Mouse (Mus musculus): ENCODE results near the gene Bspry. TPM values are rescaled to one million over a fixed set of nuclear protein-coding genes. Genes with fewer than 3 reads are reported as not detected.

The Bspry gene
- polyA plus RNA-seq, 1 experiment from 2014 or later, result 0.53 TPM

- H3K4me1 ChIP-seq (ENCODE audit: control insufficient read depth, insufficient read depth, low read length), result peaks cover 7% of the 10 kb centered on the region
- peak; percentile 98 for ATAC-seq
- H3K4me2 ChIP-seq (ENCODE audit: low read length), result peak within 1 kb of the TSS; percentile 89
- WGBS, result under 1% methylated on average over 59 of the region's 59 CpGs
- no peaks in the 10 kb centered on the region for H3K27me3 ChIP-seq (replicated peaks; ENCODE audit: control insufficient read depth, insufficient read depth, low read length)
- H3K9ac ChIP-seq (ENCODE audit: low read length), result peak within 1 kb of the TSS; percentile 83
- DNase-seq (ENCODE audit: low spot score), result peak; percentile 99
- H3K9me3 ChIP-seq (replicated peaks; ENCODE audit: control insufficient read depth, low read length), result no peaks in the 10 kb centered on the region
- H3K4me3 ChIP-seq (ENCODE audit: low read depth, low read length), result peak within 1 kb of the TSS; percentile 67
- H3K36me3 ChIP-seq (ENCODE audit: control insufficient read depth, insufficient read depth, low read length), result peaks cover 10% of the 10 kb centered on the region
- peak within 1 kb of the TSS; percentile 94 for H3K27ac ChIP-seq (ENCODE audit: low read depth, low read length)
These were observed 45.0 kb downstream of the Bspry start, which contains the start of the genes Pole3 and 4933430I17Rik for GRCm38 (mm10) chr4:62524651-62525488. TSS of gene Pole3 (minus strand) at chr4:62525068. TSS of gene 4933430I17Rik (plus strand) at chr4:62525369.

- DNase-seq (ENCODE audit: low spot score), result no peak
- H3K27me3 ChIP-seq (replicated peaks; ENCODE audit: control insufficient read depth, insufficient read depth, low read length), result no peaks in the 10 kb centered on the region
- H3K9ac ChIP-seq (ENCODE audit: low read length), result peak overlapping the region; percentile 43; the same call in 1 of the 2 replicates
- 1% methylated on average over 10 of the region's 10 CpGs for WGBS
- no peak overlapping the region for H3K27ac ChIP-seq (ENCODE audit: low read depth, low read length)
- peak overlapping the region; percentile 67 for H3K4me3 ChIP-seq (ENCODE audit: low read depth, low read length)
- H3K9me3 ChIP-seq (replicated peaks; ENCODE audit: control insufficient read depth, low read length), result no peaks in the 10 kb centered on the region
- ATAC-seq, result no peak
- peaks cover 10% of the 10 kb centered on the region for H3K36me3 ChIP-seq (ENCODE audit: control insufficient read depth, insufficient read depth, low read length)
- H3K4me1 ChIP-seq (ENCODE audit: control insufficient read depth, insufficient read depth, low read length), result peaks cover 7% of the 10 kb centered on the region
- H3K4me2 ChIP-seq (ENCODE audit: low read length), result peak overlapping the region; percentile 89
These were observed 45.6 kb downstream of the Bspry start for GRCm38 (mm10) chr4:62525489-62525811.

GRCm38 (mm10) chr4:62526256-62526655 is 46.4 kb downstream of the Bspry start:
- H3K9me3 ChIP-seq (replicated peaks; ENCODE audit: control insufficient read depth, low read length), result no peaks in the 10 kb centered on the region
- H3K27me3 ChIP-seq (replicated peaks; ENCODE audit: control insufficient read depth, insufficient read depth, low read length), result no peaks in the 10 kb centered on the region
- no peak overlapping the region for H3K4me2 ChIP-seq (ENCODE audit: low read length)
- ATAC-seq (no peak), DNase-seq (ENCODE audit: low spot score) (no peak)
- peaks cover 10% of the 10 kb centered on the region for H3K36me3 ChIP-seq (ENCODE audit: control insufficient read depth, insufficient read depth, low read length)
- H3K4me1 ChIP-seq (ENCODE audit: control insufficient read depth, insufficient read depth, low read length), result peaks cover 7% of the 10 kb centered on the region
- no peak overlapping the region for H3K27ac ChIP-seq (ENCODE audit: low read depth, low read length)
- no peak overlapping the region for H3K4me3 ChIP-seq (ENCODE audit: low read depth, low read length)
- H3K9ac ChIP-seq (ENCODE audit: low read length), result no peak overlapping the region
- WGBS, result 60% methylated on average over 2 of the region's 2 CpGs

- H3K4me1 ChIP-seq (ENCODE audit: control insufficient read depth, insufficient read depth, low read length), result peaks cover 7% of the 10 kb centered on the region
- no peaks in the 10 kb centered on the region for H3K9me3 ChIP-seq (replicated peaks; ENCODE audit: control insufficient read depth, low read length)
These were observed 47.8 kb downstream of the Bspry start for GRCm38 (mm10) chr4:62527655-62528054.

GRCm38 (mm10) chr4:62533729-62534128 is 53.9 kb downstream of the Bspry start:
- H3K27ac ChIP-seq (ENCODE audit: low read depth, low read length), result no peak overlapping the region
- H3K4me1 ChIP-seq (ENCODE audit: control insufficient read depth, insufficient read depth, low read length), result no peaks in the 10 kb centered on the region
- DNase-seq (ENCODE audit: low spot score) (no peak), ATAC-seq (no peak)
- H3K9ac ChIP-seq (ENCODE audit: low read length), result no peak overlapping the region
- H3K27me3 ChIP-seq (replicated peaks; ENCODE audit: control insufficient read depth, insufficient read depth, low read length), result no peaks in the 10 kb centered on the region
- no peak overlapping the region for H3K4me3 ChIP-seq (ENCODE audit: low read depth, low read length)
- H3K4me2 ChIP-seq (ENCODE audit: low read length), result no peak overlapping the region
- no peaks in the 10 kb centered on the region for H3K9me3 ChIP-seq (replicated peaks; ENCODE audit: control insufficient read depth, low read length)
- no peaks in the 10 kb centered on the region for H3K36me3 ChIP-seq (ENCODE audit: control insufficient read depth, insufficient read depth, low read length)
- WGBS, result 79% methylated on average over 6 of the region's 6 CpGs

More at GRCm38 (mm10) chr4:62527655-62528054, 47.8 kb downstream of the Bspry start:
- no peak for DNase-seq (ENCODE audit: low spot score)
- Histone ChIP-seq H3K4me3 (ENCODE audit: low read depth, low read length) (no peak overlapping the region), H3K4me2 (ENCODE audit: low read length) (no peak overlapping the region), H3K27me3 (replicated peaks; ENCODE audit: control insufficient read depth, insufficient read depth, low read length) (no peaks in the 10 kb centered on the region), H3K27ac (ENCODE audit: low read depth, low read length) (no peak overlapping the region), H3K9ac (ENCODE audit: low read length) (no peak overlapping the region), H3K36me3 (ENCODE audit: control insufficient read depth, insufficient read depth, low read length) (peaks cover 6% of the 10 kb centered on the region)
- ATAC-seq, result no peak
- WGBS, result 80% methylated on average over 4 of the region's 4 CpGs

- DNase-seq (ENCODE audit: low spot score), result peak; percentile 59
- H3K9ac ChIP-seq (ENCODE audit: low read length), result no peak overlapping the region
- H3K9me3 ChIP-seq (replicated peaks; ENCODE audit: control insufficient read depth, low read length), result no peaks in the 10 kb centered on the region
- 76% methylated on average over 3 of the region's 3 CpGs for whole genome bisulfite sequencing
- no peaks in the 10 kb centered on the region for H3K36me3 ChIP-seq (ENCODE audit: control insufficient read depth, insufficient read depth, low read length)
- H3K27me3 ChIP-seq (replicated peaks; ENCODE audit: control insufficient read depth, insufficient read depth, low read length), result no peaks in the 10 kb centered on the region
- H3K27ac ChIP-seq (ENCODE audit: low read depth, low read length), result no peak overlapping the region
- H3K4me3 ChIP-seq (ENCODE audit: low read depth, low read length), result no peak overlapping the region
- peak; percentile 68 for ATAC-seq
- H3K4me2 ChIP-seq (ENCODE audit: low read length), result no peak overlapping the region
- H3K4me1 ChIP-seq (ENCODE audit: control insufficient read depth, insufficient read depth, low read length), result no peaks in the 10 kb centered on the region
These were observed 61.9 kb downstream of the Bspry start for GRCm38 (mm10) chr4:62541802-62542201.

- Histone ChIP-seq H3K27ac (ENCODE audit: low read depth, low read length) (no peak overlapping the region), H3K4me1 (ENCODE audit: control insufficient read depth, insufficient read depth, low read length) (no peaks in the 10 kb centered on the region), H3K9me3 (replicated peaks; ENCODE audit: control insufficient read depth, low read length) (no peaks in the 10 kb centered on the region), H3K27me3 (replicated peaks; ENCODE audit: control insufficient read depth, insufficient read depth, low read length) (no peaks in the 10 kb centered on the region), H3K9ac (ENCODE audit: low read length) (no peak overlapping the region), H3K36me3 (ENCODE audit: control insufficient read depth, insufficient read depth, low read length) (no peaks in the 10 kb centered on the region), H3K4me3 (ENCODE audit: low read depth, low read length) (no peak overlapping the region), H3K4me2 (ENCODE audit: low read length) (no peak overlapping the region)
- WGBS, result 87% methylated on average over 6 of the region's 6 CpGs
- no peak for ATAC-seq
- no peak for DNase-seq (ENCODE audit: low spot score)
These were observed 63.9 kb downstream of the Bspry start for GRCm38 (mm10) chr4:62543782-62544181.

GRCm38 (mm10) chr4:62544801-62545200 is 64.9 kb downstream of the Bspry start:
- Histone ChIP-seq H3K4me3 (ENCODE audit: low read depth, low read length) (no peak overlapping the region), H3K4me1 (ENCODE audit: control insufficient read depth, insufficient read depth, low read length) (no peaks in the 10 kb centered on the region), H3K4me2 (ENCODE audit: low read length) (no peak overlapping the region), H3K36me3 (ENCODE audit: control insufficient read depth, insufficient read depth, low read length) (no peaks in the 10 kb centered on the region), H3K27ac (ENCODE audit: low read depth, low read length) (no peak overlapping the region), H3K9me3 (replicated peaks; ENCODE audit: control insufficient read depth, low read length) (no peaks in the 10 kb centered on the region), H3K27me3 (replicated peaks; ENCODE audit: control insufficient read depth, insufficient read depth, low read length) (no peaks in the 10 kb centered on the region), H3K9ac (ENCODE audit: low read length) (no peak overlapping the region)
- no peak for DNase-seq (ENCODE audit: low spot score)
- no peak for ATAC-seq
